Mouse (Mus musculus) cerebellum, adult 11 months (tissue): ENCODE data around the gene Cenpu.

ENCODE experiments used
- DNase-seq: peaks from one replicate; pipeline ENCODE4 v3.0.0; 2022

Cenpu gene

GRCm38 (mm10) chr8:46551615-46552440, at the start of gene Cenpu:
TSS of gene Cenpu (plus strand) at chr8:46552028.
- peak; percentile 100 for DNase-seq

- no peak for DNase-seq
Measured at GRCm38 (mm10) chr8:46502333-46503071, 49.3 kb upstream of the Cenpu start.

GRCm38 (mm10) chr8:46503072-46503695, 48.6 kb upstream of the Cenpu start:
- no peak for DNase-seq

- DNase-seq, result no peak
Measured at GRCm38 (mm10) chr8:46504196-46504595, 47.6 kb upstream of the Cenpu start.

- no peak for DNase-seq
Measured at GRCm38 (mm10) chr8:46508488-46509395, 43.1 kb upstream of the Cenpu start.

- no peak for DNase-seq
Measured at GRCm38 (mm10) chr8:46509474-46509873, 42.4 kb upstream of the Cenpu start.

GRCm38 (mm10) chr8:46511336-46511735, 40.5 kb upstream of the Cenpu start:
- DNase-seq, result no peak

GRCm38 (mm10) chr8:46512538-46512937, 39.3 kb upstream of the Cenpu start:
- DNase-seq, result no peak

- no peak for DNase-seq
Measured at GRCm38 (mm10) chr8:46514027-46514426, 37.8 kb upstream of the Cenpu start.

GRCm38 (mm10) chr8:46520667-46521066, 31.2 kb upstream of the Cenpu start:
- no peak for DNase-seq

GRCm38 (mm10) chr8:46526098-46526497, 25.7 kb upstream of the Cenpu start:
- DNase-seq, result no peak

GRCm38 (mm10) chr8:46526821-46527220, 25.0 kb upstream of the Cenpu start:
- no peak for DNase-seq

- no peak for DNase-seq
Measured at GRCm38 (mm10) chr8:46529508-46529907, 22.3 kb upstream of the Cenpu start.

- DNase-seq, result no peak
Measured at GRCm38 (mm10) chr8:46530541-46530940, 21.3 kb upstream of the Cenpu start.

- DNase-seq, result no peak
Measured at GRCm38 (mm10) chr8:46533926-46534325, 17.9 kb upstream of the Cenpu start.

GRCm38 (mm10) chr8:46539701-46540100, 12.1 kb upstream of the Cenpu start:
- no peak for DNase-seq

- DNase-seq, result no peak
Measured at GRCm38 (mm10) chr8:46543191-46543590, 8.6 kb upstream of the Cenpu start.

- no peak for DNase-seq
Measured at GRCm38 (mm10) chr8:46543662-46544061, 8.2 kb upstream of the Cenpu start.

- DNase-seq, result no peak
Measured at GRCm38 (mm10) chr8:46545854-46546253, 6.0 kb upstream of the Cenpu start.

- DNase-seq, result no peak
Measured at GRCm38 (mm10) chr8:46546431-46547176, 5.2 kb upstream of the Cenpu start.

GRCm38 (mm10) chr8:46547245-46547644, 4.6 kb upstream of the Cenpu start:
- DNase-seq, result peak; percentile 27

- no peak for DNase-seq
Measured at GRCm38 (mm10) chr8:46550058-46550457, 1.8 kb upstream of the Cenpu start.
